Mouse (Mus musculus) neutrophil, adult 5-6 weeks (primary cell): Measurements from ENCODE around the gene Zfc3h1. TPM values are rescaled to one million over a fixed set of nuclear protein-coding genes. Genes with fewer than 3 reads are reported as not detected.

Experiments used
- ATAC-seq: fragments of 151-379, 151-347 bp; 2 replicates; pipeline ENCODE4 v1.8.0; 2017; ENCODE audit warnings: mild to moderate bottlenecking, moderate TSS enrichment; ENCODE audit not compliant: insufficient number of reproducible peaks, poor library complexity, low FRiP score, severe bottlenecking; ENCODE audit errors: extremely low read depth
- total RNA-seq: library from RNA; stranded (forward); fragments of 200-1000 nt; gene quantifications from 2 replicates; pipeline ENCODE4 v1.2.3, GENCODE M21; 2017

The Zfc3h1 gene
- total RNA-seq, 1 experiment from 2014 or later, result 127 TPM

DNA sequence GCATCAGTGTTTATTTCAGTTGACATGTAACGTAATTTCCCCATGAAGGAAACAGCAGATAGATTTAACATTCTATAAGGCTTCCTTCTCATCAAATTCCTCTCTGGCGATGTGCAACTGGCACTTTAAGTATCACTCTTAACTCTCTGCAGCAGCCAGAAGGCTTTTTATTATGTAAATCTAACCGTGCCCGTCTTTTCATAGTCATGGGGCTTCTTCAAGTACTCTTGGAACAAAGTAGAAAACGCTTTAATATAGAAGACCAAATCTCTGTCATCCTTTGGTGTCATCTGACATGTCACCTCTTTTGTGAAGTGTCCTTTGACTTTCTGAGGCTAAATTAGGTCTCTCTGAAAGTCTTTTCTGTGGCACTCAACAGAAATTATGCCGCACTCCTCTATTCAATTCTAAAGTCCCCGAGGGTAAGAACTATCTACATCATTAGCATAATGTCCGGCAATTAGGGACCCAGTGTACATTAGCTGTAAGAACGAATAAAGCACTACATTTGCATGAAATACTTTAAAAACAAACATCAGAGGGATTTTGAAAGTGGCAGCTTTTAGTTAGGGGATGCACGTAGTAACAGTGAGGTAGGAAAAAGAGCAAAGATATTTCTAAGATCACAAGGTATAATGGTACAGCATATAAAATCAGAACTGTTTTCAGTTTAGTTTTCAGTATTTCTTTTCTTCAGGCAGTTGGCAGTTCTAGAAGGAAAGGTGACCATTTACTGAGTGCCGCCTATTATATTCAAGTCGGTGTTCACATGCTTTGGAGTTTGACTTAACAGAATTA lies 1.7 kb upstream of the Zfc3h1 start:
- ATAC-seq, result no peak

DNA sequence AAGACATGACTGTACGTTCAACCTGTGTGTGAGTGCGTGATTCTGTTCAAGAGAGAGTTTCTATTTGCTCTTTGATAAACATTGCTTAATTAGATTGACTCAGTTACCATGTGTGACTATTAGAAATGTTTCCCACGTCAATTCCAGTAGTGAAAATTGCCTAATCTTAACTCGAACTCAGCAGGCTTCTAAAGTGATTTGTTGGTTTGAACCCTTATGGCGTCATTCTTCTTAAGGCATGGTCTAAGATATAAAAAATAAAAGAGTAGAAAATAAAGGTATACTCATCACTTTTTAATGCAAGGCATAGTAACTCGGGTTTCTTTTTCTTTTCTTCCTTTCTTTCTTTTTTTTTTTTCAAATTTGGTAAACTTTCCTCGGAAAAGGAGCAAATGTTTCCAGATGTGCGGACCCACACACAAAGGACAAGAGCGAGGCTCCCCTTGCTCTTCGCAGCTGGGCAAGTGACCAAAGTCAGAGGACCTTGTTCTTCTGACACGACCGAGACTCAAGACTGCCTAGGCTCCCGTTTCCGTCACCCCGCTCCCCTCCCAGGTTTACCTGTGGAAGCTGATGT lies 1.0 kb upstream of the Zfc3h1 start:
- ATAC-seq, result no peak

DNA sequence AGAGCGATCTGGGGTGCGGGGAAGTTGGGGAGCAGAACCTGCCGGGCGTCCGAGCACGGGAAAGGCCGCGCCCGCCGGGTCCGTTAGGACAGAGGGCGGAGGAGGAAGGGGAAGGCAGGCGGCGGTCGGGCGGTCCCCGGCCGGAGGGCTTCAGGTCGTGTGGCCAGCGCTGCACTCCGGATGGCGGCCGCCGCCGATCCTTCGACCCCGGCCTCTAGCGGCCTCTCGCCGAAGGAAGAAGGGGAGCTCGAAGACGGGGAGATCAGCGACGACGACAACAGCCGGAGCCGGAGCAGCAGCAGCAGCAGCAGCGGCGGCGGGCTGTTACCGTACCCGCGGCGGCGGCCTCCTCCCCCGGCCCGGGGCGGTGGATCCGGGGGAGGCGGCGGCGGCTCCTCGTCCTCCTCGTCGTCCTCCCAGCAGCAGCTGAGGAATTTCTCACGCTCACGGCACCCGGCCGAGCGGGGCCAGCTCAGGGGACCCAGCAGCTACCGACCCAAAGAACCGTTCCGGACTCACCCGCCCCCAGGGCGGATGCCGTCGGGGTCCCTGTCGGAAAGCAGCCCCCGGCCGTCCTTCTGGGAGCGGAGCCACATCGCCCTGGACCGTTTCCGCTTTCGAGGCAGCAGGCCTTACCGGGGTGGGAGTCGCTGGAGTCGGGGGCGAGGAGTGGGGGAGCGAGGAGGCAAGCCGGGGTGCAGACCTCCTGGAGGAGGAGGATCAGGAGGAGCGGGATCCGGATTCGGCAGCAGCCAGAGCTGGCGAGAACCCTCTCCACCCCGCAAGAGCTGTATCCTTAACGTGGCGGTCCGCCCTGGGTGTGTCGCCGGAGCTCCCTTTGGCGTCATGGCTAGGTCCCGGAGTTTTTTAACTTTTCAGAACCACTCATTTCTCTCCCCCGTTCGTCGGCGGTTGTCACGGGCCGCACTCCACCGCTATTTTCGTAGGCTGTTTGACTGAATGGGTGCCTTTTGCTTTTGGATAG lies 551 bp downstream of the Zfc3h1 start:
- no peak for ATAC-seq

GRCm38 (mm10) chr10:115387891-115388290 lies 3.1 kb downstream of the Zfc3h1 start:
- no peak for ATAC-seq

- no peak for ATAC-seq
These were observed 6.3 kb downstream of the Zfc3h1 start for GRCm38 (mm10) chr10:115391076-115391475.

DNA sequence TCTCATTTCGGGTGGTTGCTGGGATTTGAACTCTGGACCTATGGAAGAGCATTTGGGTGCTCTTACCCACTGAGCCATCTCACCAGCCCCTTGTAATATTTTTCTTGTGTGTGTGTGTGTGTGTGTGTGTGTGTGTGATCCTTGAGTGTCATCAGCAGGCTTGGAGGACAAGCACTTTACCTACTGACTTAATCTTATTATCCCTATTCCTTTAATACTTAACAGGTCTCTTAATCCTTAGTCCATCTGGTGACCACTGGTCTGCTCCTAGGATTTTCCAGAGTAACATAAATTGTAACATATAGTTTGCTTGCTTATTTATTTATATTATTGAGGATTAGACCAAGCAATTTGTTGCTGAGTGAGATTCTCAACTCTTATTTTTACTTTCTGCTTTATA lies 7.1 kb downstream of the Zfc3h1 start:
- no peak for ATAC-seq

DNA sequence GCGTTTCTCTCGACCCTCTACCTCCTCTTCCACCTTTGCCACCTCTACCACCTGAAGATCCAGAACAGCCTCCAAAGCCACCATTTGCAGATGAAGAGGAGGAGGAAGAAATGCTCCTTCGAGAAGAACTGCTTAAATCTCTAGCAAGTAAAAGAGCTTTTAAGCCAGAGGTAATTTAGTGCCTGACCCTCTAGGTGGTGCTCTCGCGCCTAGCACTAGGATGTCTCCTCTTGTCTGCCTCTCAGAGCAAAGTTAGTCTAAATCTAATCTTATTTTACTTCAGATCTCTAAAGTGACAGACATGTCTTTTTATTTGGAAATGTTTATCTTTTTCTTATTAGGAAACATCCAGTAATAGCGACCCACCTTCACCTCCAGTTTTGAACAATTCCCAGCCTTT lies 21.6 kb downstream of the Zfc3h1 start:
- ATAC-seq, result peak; percentile 55; the same call in 1 of the 2 replicates

DNA sequence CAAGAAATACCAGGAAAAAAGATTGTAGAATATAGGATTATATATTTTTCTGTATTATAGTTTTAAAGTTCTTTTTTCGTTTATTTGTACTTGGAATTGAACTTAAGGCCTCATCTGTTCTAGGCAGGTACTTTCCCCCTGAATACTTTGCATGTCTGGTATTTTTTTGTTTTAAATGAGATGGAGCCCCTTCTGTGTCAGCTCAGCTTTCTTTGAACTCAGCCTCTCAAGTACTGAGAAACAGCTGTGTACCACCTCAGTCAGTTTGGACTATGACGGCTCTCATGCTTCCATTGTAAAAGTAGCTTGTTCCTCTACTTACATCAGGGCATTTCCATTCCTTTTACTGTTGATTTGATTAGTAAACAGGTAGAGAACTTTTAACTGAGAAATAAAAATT lies 28.7 kb downstream of the Zfc3h1 start:
- ATAC-seq, result no peak

DNA sequence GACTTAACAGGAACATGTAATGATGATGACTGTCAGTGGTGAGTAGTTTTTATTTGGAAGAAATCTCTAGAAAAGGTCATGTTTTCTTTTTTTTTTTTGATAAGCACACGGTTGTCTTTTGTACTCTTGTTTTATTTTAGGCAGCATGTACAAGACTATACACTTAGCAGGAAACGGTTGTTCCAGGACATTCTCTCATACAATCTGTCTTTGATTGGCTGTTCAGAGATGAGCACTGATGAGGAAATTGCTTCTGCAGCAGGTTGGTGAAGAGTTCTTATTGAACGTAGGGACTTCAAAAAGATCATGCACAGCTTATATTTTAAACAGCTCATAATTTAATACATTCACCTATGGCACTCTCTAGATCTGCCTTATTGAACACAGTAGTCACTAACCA lies 29.3 kb downstream of the Zfc3h1 start:
- no peak for ATAC-seq

DNA sequence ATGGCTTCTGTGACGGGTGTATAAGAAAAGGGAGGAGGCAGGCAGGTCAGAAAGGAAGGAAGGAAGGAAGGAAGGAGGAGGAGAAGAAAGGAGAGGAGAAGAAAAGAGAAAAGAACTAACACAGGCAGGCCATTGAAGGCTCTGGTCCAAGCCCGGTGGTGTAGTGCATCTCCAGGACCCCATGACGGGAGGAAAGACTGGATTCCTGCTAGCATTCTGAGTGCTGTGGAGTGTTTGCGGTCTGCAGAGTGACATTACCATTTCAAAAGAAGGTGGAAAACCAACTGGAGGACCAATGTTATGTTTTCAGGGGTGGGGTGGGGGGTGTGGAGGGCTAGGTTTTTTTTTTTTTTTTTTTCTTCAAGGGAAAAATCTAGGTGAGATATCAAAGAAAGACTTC lies 37.2 kb downstream of the Zfc3h1 start:
- no peak for ATAC-seq

- ATAC-seq, result no peak
These were observed 40.6 kb downstream of the Zfc3h1 start for GRCm38 (mm10) chr10:115425351-115425750.

GRCm38 (mm10) chr10:115437286-115437685 lies 52.5 kb downstream of the Zfc3h1 start:
- ATAC-seq, result no peak

- no peak for ATAC-seq
These were observed 63.9 kb downstream of the Zfc3h1 start for GRCm38 (mm10) chr10:115448614-115449013.

DNA sequence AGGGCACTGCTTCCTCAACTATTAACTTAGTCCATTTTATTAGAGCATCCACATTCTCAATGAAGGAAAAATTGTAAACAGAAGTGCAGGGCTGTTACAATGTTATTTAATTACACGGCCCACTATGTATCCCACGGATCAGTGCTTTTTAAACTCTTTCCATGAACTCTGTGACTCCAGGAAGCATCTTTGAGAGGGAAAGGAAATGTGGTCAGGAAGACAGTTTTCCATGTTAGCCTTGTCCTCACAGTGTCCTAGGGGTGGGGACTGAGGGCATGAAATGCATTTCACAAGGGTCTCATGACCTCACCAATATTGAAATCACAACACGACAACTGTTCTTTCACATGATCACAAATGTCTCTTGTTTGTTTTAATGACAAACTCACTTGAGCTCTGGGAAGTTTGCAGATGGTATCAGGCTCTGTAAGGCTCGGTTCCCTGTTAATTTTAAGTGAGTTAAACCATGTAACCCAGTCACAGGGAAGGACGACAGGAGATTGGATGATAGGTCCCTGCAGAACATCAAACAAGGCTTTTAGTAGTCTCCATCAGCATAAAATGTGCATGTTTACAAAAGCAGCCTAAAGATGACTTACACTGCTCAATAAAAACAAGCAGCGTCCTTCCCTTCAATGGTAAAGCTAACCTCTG lies 72.7 kb downstream of the Zfc3h1 start:
- no peak for ATAC-seq

DNA sequence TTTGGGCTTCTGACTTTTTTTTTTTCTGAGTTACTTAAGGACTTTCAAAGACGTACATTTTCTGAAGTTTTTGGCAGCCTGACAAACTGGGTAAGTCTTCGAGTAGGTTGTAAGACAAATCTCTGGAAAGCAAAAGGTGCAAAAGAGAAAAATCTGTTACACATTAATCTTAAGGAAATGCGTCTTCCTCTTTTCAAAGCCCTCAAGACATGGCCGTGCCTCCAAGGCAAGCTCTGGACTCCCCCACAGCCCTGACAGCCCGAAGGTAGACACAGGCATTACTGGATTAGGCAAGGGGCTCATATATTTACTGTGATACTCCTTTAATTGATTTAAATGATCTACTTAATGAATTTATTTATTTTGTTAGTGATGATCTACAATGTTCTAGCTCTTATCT lies 77.9 kb downstream of the Zfc3h1 start:
- ATAC-seq, result no peak

- ATAC-seq, result no peak
These were observed 80.3 kb downstream of the Zfc3h1 start for GRCm38 (mm10) chr10:115465072-115465471.

GRCm38 (mm10) chr10:115465778-115466177 lies 81.0 kb downstream of the Zfc3h1 start:
- ATAC-seq, result no peak

DNA sequence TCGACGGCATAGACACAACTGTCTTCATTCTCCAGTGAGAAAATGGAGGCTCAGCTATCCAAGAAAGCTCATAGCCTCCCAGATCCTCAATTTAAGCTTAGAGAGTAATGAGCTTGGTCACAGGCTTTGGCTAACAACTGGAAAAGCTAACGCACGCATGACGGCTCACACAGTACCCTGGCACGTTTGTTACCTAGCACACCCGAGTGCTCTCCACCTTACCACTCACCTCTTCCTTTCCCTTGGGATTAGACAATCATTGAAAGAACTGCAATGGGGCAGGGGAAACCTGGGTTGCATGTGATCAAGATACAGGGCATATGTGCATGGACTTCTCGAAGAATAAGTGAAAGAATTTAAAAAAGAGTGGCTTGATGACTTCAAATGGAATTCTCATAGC lies 83.2 kb downstream of the Zfc3h1 start:
- no peak for ATAC-seq

GRCm38 (mm10) chr10:115468632-115469031 lies 83.9 kb downstream of the Zfc3h1 start:
- no peak for ATAC-seq
